Comparison of ENCODE assay signal across 9 mouse cellular contexts in the genomic region with DNA sequence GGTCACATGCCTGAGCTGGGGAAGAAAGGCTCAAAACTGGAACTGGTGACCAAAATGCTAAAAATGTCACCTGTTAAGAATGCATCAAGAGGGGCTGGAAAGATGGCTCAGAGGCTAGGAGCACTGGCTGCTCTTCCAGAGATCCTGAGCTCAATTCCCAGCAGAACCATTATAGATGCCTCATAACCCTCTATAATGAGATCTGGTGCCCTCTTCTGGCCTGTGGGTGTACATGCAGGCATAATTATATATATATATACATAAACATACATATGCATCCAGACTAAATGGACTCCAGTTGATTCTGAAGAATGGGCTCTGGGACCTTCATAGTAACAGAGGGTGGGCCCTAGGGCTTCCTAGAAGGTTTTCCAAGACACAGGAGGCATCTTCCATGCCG. TPM values are rescaled to one million over a fixed set of nuclear protein-coding genes. Genes with fewer than 3 reads are reported as not detected.
DNase-seq lines count a peak whose midpoint lies in the region; ATAC-seq lines count a peak whose summit lies in the region.
"Had no signal": no experiment of that assay in that cellular context is flagged by ENCODE, and none has a peak within 500 bp of the region (broad histone marks: within the 10 kb centered on the region; RNA-seq: fewer than 3 reads in every experiment).

No protein-coding gene starts in this region.

- H3K4me1 ChIP-seq in midbrain, embryonic 14.5 days (ENCODE audit: control insufficient read depth, insufficient read depth, low read length) = no peaks in the 10 kb centered on the region
- H3K4me1 ChIP-seq in midbrain, embryonic 13.5 days (replicated peaks) = no peaks in the 10 kb centered on the region
- no peaks in the 10 kb centered on the region for H3K4me1 ChIP-seq in hindbrain, embryonic 14.5 days (replicated peaks; ENCODE audit: control insufficient read depth, insufficient read depth, low read length)
- H3K4me1 ChIP-seq in neural tube, embryonic 11.5 days (ENCODE audit: control insufficient read depth, insufficient read depth, low read length) = no peaks in the 10 kb centered on the region
- H3K4me1 ChIP-seq: midbrain, embryonic 12.5 days had no signal

- no peaks in the 10 kb centered on the region for H3K9me3 ChIP-seq in midbrain, embryonic 14.5 days (ENCODE audit: control insufficient read depth, low read length)
- no peaks in the 10 kb centered on the region for H3K9me3 ChIP-seq in midbrain, embryonic 13.5 days
- no peaks in the 10 kb centered on the region for H3K9me3 ChIP-seq in hindbrain, embryonic 14.5 days (ENCODE audit: control insufficient read depth, low read length)
- H3K9me3 ChIP-seq in neural tube, embryonic 11.5 days (ENCODE audit: control insufficient read depth, low read length) = no peaks in the 10 kb centered on the region
- H3K9me3 ChIP-seq: midbrain, embryonic 12.5 days had no signal

- no peaks in the 10 kb centered on the region for H3K27me3 ChIP-seq in midbrain, embryonic 14.5 days (ENCODE audit: control insufficient read depth, insufficient read depth, low read length)
- H3K27me3 ChIP-seq in midbrain, embryonic 13.5 days = no peaks in the 10 kb centered on the region
- H3K27me3 ChIP-seq in hindbrain, embryonic 14.5 days (ENCODE audit: control insufficient read depth, insufficient read depth, low read length) = no peaks in the 10 kb centered on the region
- no peaks in the 10 kb centered on the region for H3K27me3 ChIP-seq in neural tube, embryonic 11.5 days (ENCODE audit: control insufficient read depth, insufficient read depth, low read length)
- H3K27me3 ChIP-seq: midbrain, embryonic 12.5 days had no signal

- WGBS in midbrain, embryonic 14.5 days = 88% methylated on average over 1 of the region's 1 CpGs
- WGBS in midbrain, embryonic 13.5 days = 96% methylated on average over 1 of the region's 1 CpGs
- 93% methylated on average over 1 of the region's 1 CpGs for WGBS in hindbrain, embryonic 14.5 days
- WGBS in neural tube, embryonic 11.5 days = 86% methylated on average over 1 of the region's 1 CpGs

- no peak overlapping the region for H3K4me2 ChIP-seq in midbrain, embryonic 14.5 days (ENCODE audit: low read length)
- no peak overlapping the region for H3K4me2 ChIP-seq in midbrain, embryonic 13.5 days (replicated peaks)
- H3K4me2 ChIP-seq in hindbrain, embryonic 14.5 days (replicated peaks) = no peak overlapping the region
- H3K4me2 ChIP-seq in neural tube, embryonic 11.5 days (ENCODE audit: low read depth) = no peak overlapping the region
- H3K4me2 ChIP-seq: midbrain, embryonic 12.5 days had no signal

- DNase-seq in cerebellum, adult 18-20 months = peak; percentile 36 to 51
- peak; percentile 57 for DNase-seq in midbrain, embryonic 14.5 days
- DNase-seq in cerebellum, adult 8-10 months = peak; percentile 28
- peak; percentile 46 for DNase-seq in hindbrain, embryonic 14.5 days (ENCODE audit: low spot score)
- DNase-seq in neural tube, embryonic 11.5 days (ENCODE audit: low spot score) = peak; percentile 38
- DNase-seq in ovary, postnatal 10 days (ENCODE audit: low spot score) = no peak

- no peak overlapping the region for H3K4me3 ChIP-seq in midbrain, embryonic 14.5 days (replicated peaks; ENCODE audit: low read depth, low read length)
- H3K4me3 ChIP-seq in midbrain, embryonic 13.5 days (replicated peaks) = no peak overlapping the region
- no peak overlapping the region for H3K4me3 ChIP-seq in hindbrain, embryonic 14.5 days (replicated peaks; ENCODE audit: low read length)
- H3K4me3 ChIP-seq in neural tube, embryonic 11.5 days (ENCODE audit: low read depth, low read length) = no peak overlapping the region
- H3K4me3 ChIP-seq: midbrain, embryonic 12.5 days had no signal

- H3K36me3 ChIP-seq in midbrain, embryonic 14.5 days (ENCODE audit: control insufficient read depth, insufficient read depth, low read length) = no peaks in the 10 kb centered on the region
- no peaks in the 10 kb centered on the region for H3K36me3 ChIP-seq in midbrain, embryonic 13.5 days
- no peaks in the 10 kb centered on the region for H3K36me3 ChIP-seq in hindbrain, embryonic 14.5 days (replicated peaks; ENCODE audit: control insufficient read depth, insufficient read depth)
- H3K36me3 ChIP-seq in neural tube, embryonic 11.5 days (ENCODE audit: control insufficient read depth, insufficient read depth, low read length) = no peaks in the 10 kb centered on the region
- H3K36me3 ChIP-seq: midbrain, embryonic 12.5 days had no signal

- no peak overlapping the region for H3K9ac ChIP-seq in midbrain, embryonic 14.5 days (replicated peaks; ENCODE audit: low read length)
- no peak overlapping the region for H3K9ac ChIP-seq in midbrain, embryonic 13.5 days (replicated peaks)
- no peak overlapping the region for H3K9ac ChIP-seq in hindbrain, embryonic 14.5 days
- no peak overlapping the region for H3K9ac ChIP-seq in neural tube, embryonic 11.5 days (ENCODE audit: low read length)
- H3K9ac ChIP-seq: midbrain, embryonic 12.5 days had no signal

- ATAC-seq in cerebellum, adult (ENCODE audit: insufficient number of reproducible peaks, low FRiP score, low TSS enrichment) = no peak
- ATAC-seq in midbrain, embryonic 14.5 days (ENCODE audit: low FRiP score, low TSS enrichment) = no peak
- ATAC-seq in midbrain, embryonic 13.5 days = no peak
- ATAC-seq in hindbrain, embryonic 14.5 days (ENCODE audit: low FRiP score) = no peak
- ATAC-seq in neural tube, embryonic 11.5 days (ENCODE audit: insufficient read depth, low FRiP score, low TSS enrichment) = no peak

- H3K27ac ChIP-seq in midbrain, embryonic 14.5 days (replicated peaks; ENCODE audit: low read depth, low read length) = no peak overlapping the region
- H3K27ac ChIP-seq in midbrain, embryonic 13.5 days = no peak overlapping the region
- no peak overlapping the region for H3K27ac ChIP-seq in hindbrain, embryonic 14.5 days
- H3K27ac ChIP-seq in neural tube, embryonic 11.5 days (ENCODE audit: low read depth, low read length) = no peak overlapping the region
- H3K27ac ChIP-seq: midbrain, embryonic 12.5 days had no signal

RNA-seq across cellular contexts. Expression of gene Als2cr12, which starts 18.2 kb away (rescaled TPM):
- polyA plus RNA-seq in midbrain, embryonic 14.5 days (2014; fragmentation: Nextera tagmentation; extraction: Ambion mirVana) = not detected in 2 replicates
- polyA plus RNA-seq in midbrain, embryonic 13.5 days (2015; fragmentation: Nextera tagmentation; extraction: Ambion mirVana) = not detected in 2 replicates
- polyA plus RNA-seq in hindbrain, embryonic 14.5 days (2014; fragmentation: Nextera tagmentation; extraction: Ambion mirVana) = not detected in 2 replicates
- not detected in 2 replicates for polyA plus RNA-seq in neural tube, embryonic 11.5 days (2014; fragmentation: Nextera tagmentation; extraction: Ambion mirVana)
- polyA plus RNA-seq: midbrain, embryonic 12.5 days had no signal

RNA-seq across cellular contexts. Expression of gene Cflar, which starts 33.7 kb away (rescaled TPM):
- 11.5 and 16.4 TPM in 2 replicates for polyA plus RNA-seq in midbrain, embryonic 14.5 days (2014; fragmentation: Nextera tagmentation; extraction: Ambion mirVana)
- 15.9 and 16.4 TPM in 2 replicates for polyA plus RNA-seq in midbrain, embryonic 13.5 days (2015; fragmentation: Nextera tagmentation; extraction: Ambion mirVana)
- 16.6 and 18.7 TPM in 2 replicates for polyA plus RNA-seq in hindbrain, embryonic 14.5 days (2014; fragmentation: Nextera tagmentation; extraction: Ambion mirVana)
- polyA plus RNA-seq in neural tube, embryonic 11.5 days (2014; fragmentation: Nextera tagmentation; extraction: Ambion mirVana) = 18.0 and 20.7 TPM in 2 replicates
